Mouse (Mus musculus) G1E (cell line): ENCODE data around the gene Sv2a.

Experiments used
- CTCF ChIP-seq: IDR thresholded peaks from 2 replicates; pipeline ENCODE4 v1.5.1; 2012; ENCODE audit warnings: low read depth, low read length, inconsistent platforms, mixed read lengths
- TAL1 ChIP-seq: conservative IDR thresholded peaks from 2 replicates; pipeline ENCODE4 v1.6.1; 2012; ENCODE audit warnings: low read depth, low read length, inconsistent platforms, mixed read lengths

DNA sequence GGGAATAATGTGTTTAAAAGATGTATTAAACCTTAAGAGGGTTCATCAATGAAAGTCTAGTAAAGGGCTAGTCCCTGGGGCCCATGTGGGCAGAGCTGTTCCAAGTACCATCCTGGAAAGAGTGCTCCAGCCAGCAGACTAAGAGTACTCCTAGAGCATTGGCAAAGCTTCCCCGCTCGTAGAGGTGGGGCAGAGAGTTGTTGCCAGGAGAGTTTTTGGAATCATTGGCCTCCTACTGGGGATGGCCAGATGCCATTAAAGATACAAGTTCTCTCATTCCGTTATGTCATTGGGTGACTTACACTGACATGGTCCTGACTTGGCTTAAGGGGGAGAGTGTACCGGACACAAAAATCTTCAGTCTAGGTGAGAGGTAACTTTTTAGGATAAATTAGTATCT lies 1.4 kb upstream of the Sv2a start:
- TF ChIP-seq TAL1 (no peak), CTCF (no peak)
